Mouse (Mus musculus) lung, adult 2 months (tissue): ENCODE data around the gene Pla2g2f.

Source experiments
- CTCF ChIP-seq: fragments of 200-500 bp; IDR thresholded peaks from 2 replicates; pipeline ENCODE4 v1.5.1; 2011; ENCODE audit warnings: mild to moderate bottlenecking, low read length, control low read depth; ENCODE audit not compliant: insufficient read depth
- POLR2A ChIP-seq: fragments of 200-500 bp; IDR thresholded peaks from 2 replicates; pipeline ENCODE4 v1.6.1; 2011; ENCODE audit warnings: low read depth, mild to moderate bottlenecking, control low read depth, low read length, borderline replicate concordance; ENCODE audit errors: extremely low read depth

- TF ChIP-seq CTCF (no peak), POLR2A (no peak)
Observed at GRCm38 (mm10) chr4:138746866-138747265, 10.6 kb downstream of the Pla2g2f start.
